In the genomic region with DNA sequence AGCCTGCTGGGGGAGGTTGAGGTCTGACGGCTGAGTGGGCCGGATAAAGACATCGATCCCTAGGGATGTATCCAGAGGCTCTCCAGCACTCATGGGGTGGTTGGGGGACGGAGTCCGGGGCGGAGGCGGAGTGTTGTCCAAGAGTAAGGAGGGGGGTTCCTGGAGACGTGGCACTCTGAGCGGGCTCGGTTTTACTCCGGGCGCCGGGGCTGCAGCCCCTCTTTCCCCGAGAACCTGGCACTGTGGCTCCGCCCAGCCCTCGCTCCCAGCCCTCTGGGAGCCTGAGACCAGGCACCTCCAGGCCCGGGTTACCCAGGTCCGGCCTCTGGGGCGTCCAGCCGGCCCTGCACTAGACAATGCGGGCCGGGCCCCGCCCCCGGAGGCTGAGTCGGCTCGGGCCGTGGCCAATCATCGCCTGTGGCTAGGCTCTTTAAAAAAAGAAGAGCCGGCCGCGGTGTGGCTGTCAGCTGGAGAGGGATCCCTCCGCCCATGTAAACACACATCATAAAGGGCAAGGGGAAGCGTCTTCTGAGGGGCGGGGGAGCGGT, we compare ENCODE assay signal across 8 mouse cellular contexts. TPM values are rescaled to one million over a fixed set of nuclear protein-coding genes. Genes with fewer than 3 reads are reported as not detected.
DNase-seq lines count a peak whose midpoint lies in the region; ATAC-seq and TF ChIP-seq lines count a peak whose summit lies in the region.

No protein-coding gene starts in this region.

- H3K36me3 ChIP-seq in forebrain, embryonic 11.5 days (ENCODE audit: control insufficient read depth, insufficient read depth, low read length), result no peaks in the 10 kb centered on the region
- no peaks in the 10 kb centered on the region for H3K36me3 ChIP-seq in heart, postnatal 0 days (replicated peaks; ENCODE audit: control insufficient read depth, insufficient read depth, low read length)
- H3K36me3 ChIP-seq in liver, embryonic 16.5 days (ENCODE audit: control insufficient read depth, insufficient read depth), result no peaks in the 10 kb centered on the region
- H3K36me3 ChIP-seq in neural tube, embryonic 13.5 days, result no peaks in the 10 kb centered on the region
- no peaks in the 10 kb centered on the region for H3K36me3 ChIP-seq in testis, adult 2 months (ENCODE audit: control insufficient read depth, insufficient read depth, low read length)

- under 1% methylated on average over 35 of the region's 35 CpGs for WGBS in forebrain, embryonic 11.5 days
- WGBS in heart, postnatal 0 days, result 1% methylated on average over 29 of the region's 35 CpGs
- under 1% methylated on average over 35 of the region's 35 CpGs for WGBS in liver, embryonic 16.5 days (ENCODE audit: insufficient replicate concordance)
- under 1% methylated on average over 35 of the region's 35 CpGs for WGBS in neural tube, embryonic 13.5 days

- TF ChIP-seq CTCF in heart, postnatal 0 days (IDR thresholded peaks at IDR 0.05; ENCODE audit: low read depth), result no peak
- no peak for TF ChIP-seq CTCF in testis, adult 2 months (IDR thresholded peaks at IDR 0.05; ENCODE audit: control insufficient read depth, insufficient read depth, insufficient replicate concordance, low read depth, low read length)

- ATAC-seq in forebrain, embryonic 11.5 days (replicated peaks; ENCODE audit: low FRiP score), result peak; percentile 97
- peak; percentile 97 for ATAC-seq in heart, postnatal 0 days (ENCODE audit: insufficient read depth, low read depth)
- ATAC-seq in liver, embryonic 16.5 days (ENCODE audit: low read depth), result peak; percentile 96
- ATAC-seq in neural tube, embryonic 13.5 days (ENCODE audit: low read depth), result peak; percentile 94

- H3K27me3 ChIP-seq in forebrain, embryonic 11.5 days (ENCODE audit: control insufficient read depth, insufficient read depth, low read length), result no peaks in the 10 kb centered on the region; the same call in 1 of the 2 replicates
- H3K27me3 ChIP-seq in heart, postnatal 0 days (ENCODE audit: control insufficient read depth, insufficient read depth, low read length), result no peaks in the 10 kb centered on the region
- H3K27me3 ChIP-seq in liver, embryonic 16.5 days (ENCODE audit: control insufficient read depth, insufficient read depth, low read depth, low read length), result no peaks in the 10 kb centered on the region
- no peaks in the 10 kb centered on the region for H3K27me3 ChIP-seq in neural tube, embryonic 13.5 days
- no peaks in the 10 kb centered on the region for H3K27me3 ChIP-seq in testis, adult 2 months (ENCODE audit: control insufficient read depth, insufficient read depth, low read length)

- peak; percentile 72 for TF ChIP-seq POLR2A in testis, adult 2 months (IDR thresholded peaks at IDR 0.05; ENCODE audit: control insufficient read depth, low read depth, low read length)

- peak overlapping the region; percentile 76 for H3K9ac ChIP-seq in forebrain, embryonic 11.5 days (ENCODE audit: low read length)
- H3K9ac ChIP-seq in heart, postnatal 0 days (replicated peaks; ENCODE audit: low read depth, low read length), result peak overlapping the region; percentile 67
- H3K9ac ChIP-seq in liver, embryonic 16.5 days (ENCODE audit: low read depth, low read length), result peak overlapping the region; percentile 73
- peak overlapping the region; percentile 89 for H3K9ac ChIP-seq in neural tube, embryonic 13.5 days

- peak overlapping the region; percentile 95 for H3K4me2 ChIP-seq in forebrain, embryonic 11.5 days (ENCODE audit: low read depth, low read length, severe bottlenecking)
- H3K4me2 ChIP-seq in heart, postnatal 0 days (ENCODE audit: low read depth, low read length), result peak overlapping the region; percentile 91
- peak overlapping the region; percentile 91 for H3K4me2 ChIP-seq in liver, embryonic 16.5 days (ENCODE audit: low read depth, low read length)
- H3K4me2 ChIP-seq in neural tube, embryonic 13.5 days, result peak overlapping the region; percentile 82

- H3K27ac ChIP-seq in forebrain, embryonic 11.5 days (ENCODE audit: low read depth, low read length), result peak overlapping the region; percentile 73
- peak overlapping the region; percentile 88 for H3K27ac ChIP-seq in heart, postnatal 0 days (ENCODE audit: low read depth)
- H3K27ac ChIP-seq in liver, embryonic 16.5 days (ENCODE audit: low read length), result peak overlapping the region; percentile 52; the same call in 1 of the 2 replicates
- peak overlapping the region; percentile 96 for H3K27ac ChIP-seq in neural tube, embryonic 13.5 days (replicated peaks)
- H3K27ac ChIP-seq in testis, adult 2 months (ENCODE audit: control insufficient read depth, insufficient read depth, low read depth, low read length), result peak overlapping the region; percentile 95

- peak; percentile 37; the same call in 1 of the 2 replicates for TF ChIP-seq EP300 in heart, postnatal 0 days (IDR thresholded peaks at IDR 0.05; ENCODE audit: low read depth)

- DNase-seq in CD8-positive naive resting alpha-beta T cell, adult 2 months (ENCODE audit: low read depth in 2 of 2, low spot score in 2 of 2), result peak; percentile 82 to 89
- peak; percentile 84 for DNase-seq in c-Kit-positive CD71-negative TER-119-negative erythroid progenitor cells, embryonic 14.5 days (ENCODE audit: low read depth)
- DNase-seq in forebrain, embryonic 11.5 days (ENCODE audit: low spot score), result peak; percentile 97
- DNase-seq in heart, postnatal 0 days (ENCODE audit: low spot score), result peak; percentile 96
- DNase-seq in kidney, postnatal 4 days, result peak; percentile 96 to 98

- H3K9me3 ChIP-seq in forebrain, embryonic 11.5 days (ENCODE audit: control insufficient read depth, low read length), result no peaks in the 10 kb centered on the region
- no peaks in the 10 kb centered on the region for H3K9me3 ChIP-seq in heart, postnatal 0 days (replicated peaks; ENCODE audit: control insufficient read depth, low read length)
- H3K9me3 ChIP-seq in liver, embryonic 16.5 days (replicated peaks; ENCODE audit: control insufficient read depth, low read length), result no peaks in the 10 kb centered on the region
- no peaks in the 10 kb centered on the region for H3K9me3 ChIP-seq in neural tube, embryonic 13.5 days

- peaks cover 2% of the 10 kb centered on the region; the same call in 1 of the 2 replicates for H3K4me1 ChIP-seq in forebrain, embryonic 11.5 days (replicated peaks; ENCODE audit: control insufficient read depth, insufficient read depth, low read length)
- H3K4me1 ChIP-seq in heart, postnatal 0 days (ENCODE audit: control insufficient read depth, insufficient read depth), result peaks cover 15% of the 10 kb centered on the region
- peaks cover 30% of the 10 kb centered on the region for H3K4me1 ChIP-seq in liver, embryonic 16.5 days (ENCODE audit: control insufficient read depth, low read depth, low read length)
- H3K4me1 ChIP-seq in neural tube, embryonic 13.5 days (replicated peaks), result peaks cover 23% of the 10 kb centered on the region
- peaks cover 19% of the 10 kb centered on the region for H3K4me1 ChIP-seq in testis, adult 2 months (ENCODE audit: control insufficient read depth, insufficient read depth, low read length)

- H3K4me3 ChIP-seq in forebrain, embryonic 11.5 days (ENCODE audit: low read depth, low read length), result peak overlapping the region; percentile 58
- H3K4me3 ChIP-seq in heart, postnatal 0 days (ENCODE audit: low read depth, low read length), result peak overlapping the region; percentile 74
- H3K4me3 ChIP-seq in liver, embryonic 16.5 days (ENCODE audit: low read depth, low read length), result peak overlapping the region; percentile 75
- peak overlapping the region; percentile 71 for H3K4me3 ChIP-seq in neural tube, embryonic 13.5 days
- peak overlapping the region; percentile 95 for H3K4me3 ChIP-seq in testis, adult 2 months (ENCODE audit: control insufficient read depth, low read depth, low read length)

RNA-seq across cellular contexts. Expression of gene Kdm5b, which starts 3.2 kb away (rescaled TPM):
- polyA plus RNA-seq in forebrain, embryonic 11.5 days (2014; fragmentation: Nextera tagmentation; extraction: Ambion mirVana), result 83.9 and 84.4 TPM in 2 replicates
- total RNA-seq in heart, postnatal 0 days (2014; rRNA removed; ENCODE audit: low replicate concordance), result 29.3 and 30.1 TPM in 2 replicates
- polyA plus RNA-seq in heart, postnatal 0 days (2015; fragmentation: Nextera tagmentation; extraction: Ambion mirVana), result 19.0 and 19.4 TPM in 2 replicates
- 5.5 and 5.6 TPM in 2 replicates for polyA plus RNA-seq in liver, embryonic 16.5 days (2015; fragmentation: Nextera tagmentation; extraction: Ambion mirVana)
- polyA plus RNA-seq in neural tube, embryonic 13.5 days (2015; fragmentation: Nextera tagmentation; extraction: Ambion mirVana), result 90.2 and 98.9 TPM in 2 replicates
- polyA plus RNA-seq in testis, adult 2 months (2012; rRNA removed), result 42.2 and 43.6 TPM in 2 replicates

RNA-seq across cellular contexts. Expression of gene Mgat4e, which starts 7.3 kb away (rescaled TPM):
- polyA plus RNA-seq in forebrain, embryonic 11.5 days (2014; fragmentation: Nextera tagmentation; extraction: Ambion mirVana), result not detected in 2 replicates
- total RNA-seq in heart, postnatal 0 days (2014; rRNA removed; ENCODE audit: low replicate concordance), result not detected in 2 replicates
- polyA plus RNA-seq in heart, postnatal 0 days (2015; fragmentation: Nextera tagmentation; extraction: Ambion mirVana), result not detected in 2 replicates
- not detected in 2 replicates for polyA plus RNA-seq in liver, embryonic 16.5 days (2015; fragmentation: Nextera tagmentation; extraction: Ambion mirVana)
- polyA plus RNA-seq in neural tube, embryonic 13.5 days (2015; fragmentation: Nextera tagmentation; extraction: Ambion mirVana), result not detected in 2 replicates
- polyA plus RNA-seq in testis, adult 2 months (2012; rRNA removed), result 87.2 and 108 TPM in 2 replicates

Comparison
In these comparisons a context has a peak if more than half of its experiments do, and no peak if none do; other contexts are left out.
1. Peak in every context shown above with its lines: DNase-seq, ATAC-seq, H3K4me3 ChIP-seq and H3K27ac ChIP-seq.
2. RNA of gene Mgat4e, which starts 7.3 kb away (polyA plus RNA-seq): 87.2 to 108 TPM in testis, adult 2 months; not detected in forebrain, embryonic 11.5 days, not detected in heart, postnatal 0 days, not detected in liver, embryonic 16.5 days and not detected in neural tube, embryonic 13.5 days; every median in the first group is over 10 times any median in the second.